Mouse (Mus musculus): ENCODE measurements around the gene Ctnnbip1.

DNA sequence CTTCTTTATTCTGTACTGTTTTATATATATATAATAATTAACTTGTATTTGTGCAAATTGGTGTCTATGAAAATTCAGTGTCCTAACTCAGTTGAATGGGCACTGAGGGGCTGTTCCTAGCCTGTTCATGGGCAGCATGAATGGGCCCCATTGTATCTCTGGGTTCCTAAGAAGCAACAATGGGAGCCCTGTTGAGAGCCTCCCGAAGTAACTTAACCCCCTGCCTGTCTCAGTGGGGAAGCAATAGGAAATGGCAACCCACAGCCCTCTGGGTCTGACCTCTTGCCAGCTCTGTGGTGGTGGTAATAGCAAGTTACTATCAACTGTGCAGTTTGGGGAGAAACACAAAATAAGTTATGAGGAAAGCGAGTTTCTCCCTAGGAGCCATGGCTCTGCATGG lies 21.4 kb upstream of the Ctnnbip1 start:
- TF ChIP-seq CTCF (IDR thresholded peaks at IDR 0.05) (no peak), POLR2A (IDR thresholded peaks at IDR 0.05; ENCODE audit: insufficient read depth, low read depth, low read length) (no peak), EP300 (IDR thresholded peaks at IDR 0.05; ENCODE audit: insufficient read depth, low read depth, low read length) (no peak)

All from heart, adult 2 months (tissue).